Mouse (Mus musculus): ENCODE measurements around the gene Rgs10. TPM values are rescaled to one million over a fixed set of nuclear protein-coding genes. Genes with fewer than 3 reads are reported as not detected.

The Rgs10 gene
- polyA plus RNA-seq, 1 experiment, result 26.6 TPM

- TF ChIP-seq POLR2A (IDR thresholded peaks at IDR 0.05; ENCODE audit: low read depth, low read length) (no peak), CTCF (IDR thresholded peaks at IDR 0.05; ENCODE audit: borderline replicate concordance, insufficient read depth, low read length) (no peak)
These were observed 93.6 kb downstream of the Rgs10 start for GRCm38 (mm10) chr7:128324977-128325376.

More at GRCm38 (mm10) chr7:128324977-128325376, 93.6 kb downstream of the Rgs10 start:
- Histone ChIP-seq H3K4me3 (ENCODE audit: insufficient read depth, low read length) (no peak overlapping the region), H3K27ac (ENCODE audit: insufficient read depth, low read length) (no peak overlapping the region), H3K4me1 (ENCODE audit: control insufficient read depth, insufficient read depth, low read length) (peaks cover 14% of the 10 kb centered on the region)

Other genes starting within 250 kb of the Rgs10 start
- gene Cox6a2, start 212.4 kb downstream of the Rgs10 start, polyA plus RNA-seq (2011; ENCODE audit: insufficient read length, low read depth, missing spikeins), result 2.7 and 5.2 TPM in 2 replicates
- gene Armc5, start 181.4 kb downstream of the Rgs10 start, polyA plus RNA-seq (2011; ENCODE audit: insufficient read length, low read depth, missing spikeins), result 9.0 and 11.1 TPM in 2 replicates
- 9.1 and 9.8 TPM in 2 replicates for gene 9130023H24Rik, start 180.7 kb downstream of the Rgs10 start, polyA plus RNA-seq (2011; ENCODE audit: insufficient read length, low read depth, missing spikeins)
- gene Tgfb1i1, start 171.9 kb downstream of the Rgs10 start, polyA plus RNA-seq (2011; ENCODE audit: insufficient read length, low read depth, missing spikeins), result 200 and 221 TPM in 2 replicates
- not detected in 2 replicates for gene Slc5a2, start 153.1 kb downstream of the Rgs10 start, polyA plus RNA-seq (2011; ENCODE audit: insufficient read length, low read depth, missing spikeins)
- 17.9 and 21.1 TPM in 2 replicates for gene BC017158, start 120.6 kb downstream of the Rgs10 start, polyA plus RNA-seq (2011; ENCODE audit: insufficient read length, low read depth, missing spikeins)
- 111 and 123 TPM in 2 replicates for gene Tial1, start 43.0 kb upstream of the Rgs10 start, polyA plus RNA-seq (2011; ENCODE audit: insufficient read length, low read depth, missing spikeins)
- 63.4 and 70.8 TPM in 2 replicates for gene Bag3, start 104.9 kb upstream of the Rgs10 start, polyA plus RNA-seq (2011; ENCODE audit: insufficient read length, low read depth, missing spikeins)
- gene Inpp5f, start 192.6 kb upstream of the Rgs10 start, polyA plus RNA-seq (2011; ENCODE audit: insufficient read length, low read depth, missing spikeins), result 24.4 and 27.1 TPM in 2 replicates